Mouse (Mus musculus): ENCODE results near the gene Rilpl1.
"Not testable (repeated sequence)": the region's sequence is repeated elsewhere in the genome, so short reads cannot be mapped to it uniquely, and the experiment has no call there.

Rilpl1 gene

DNA sequence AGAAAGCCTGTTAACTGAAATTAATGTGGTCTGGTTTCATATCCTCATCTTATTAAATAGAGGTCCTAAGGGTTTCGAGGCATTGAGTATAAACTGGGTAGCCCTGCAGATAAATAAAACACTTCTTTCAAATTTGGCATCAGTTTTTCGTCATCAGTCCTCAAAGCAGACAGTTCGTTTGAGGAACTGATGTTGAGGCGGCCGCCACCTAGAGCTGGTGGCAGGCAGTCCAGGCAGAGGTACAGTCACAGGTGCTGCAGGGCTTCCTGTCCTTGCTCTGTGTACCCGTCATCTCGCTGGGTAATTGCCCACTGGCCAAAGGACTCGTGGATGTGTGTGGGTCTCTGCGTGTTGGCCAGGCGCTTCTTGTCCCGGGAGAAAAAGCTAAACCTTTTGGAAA is 37.7 kb downstream of the Rilpl1 start:
- no peak for DNase-seq (ENCODE audit: low read depth, low spot score)

DNA sequence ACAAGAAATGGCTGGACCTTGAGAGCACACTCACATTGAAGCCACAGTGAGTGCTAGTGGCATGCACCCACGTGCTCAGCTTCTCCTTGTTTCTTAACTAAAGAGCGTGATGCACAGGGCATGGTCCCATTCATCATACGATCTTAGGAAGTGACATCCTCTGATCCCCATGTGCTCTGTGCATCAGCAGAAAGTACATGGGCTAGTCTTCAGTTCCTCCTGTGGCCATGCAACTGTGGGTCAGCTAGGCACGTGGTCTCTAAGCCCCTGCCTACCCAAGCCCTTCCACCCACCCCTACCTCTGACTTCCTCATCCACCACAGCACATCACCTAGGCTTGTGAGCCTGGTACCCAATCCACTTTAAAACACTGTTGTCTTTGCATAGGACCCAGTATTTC is 38.6 kb downstream of the Rilpl1 start:
- no peak for DNase-seq (ENCODE audit: low read depth, low spot score)

DNA sequence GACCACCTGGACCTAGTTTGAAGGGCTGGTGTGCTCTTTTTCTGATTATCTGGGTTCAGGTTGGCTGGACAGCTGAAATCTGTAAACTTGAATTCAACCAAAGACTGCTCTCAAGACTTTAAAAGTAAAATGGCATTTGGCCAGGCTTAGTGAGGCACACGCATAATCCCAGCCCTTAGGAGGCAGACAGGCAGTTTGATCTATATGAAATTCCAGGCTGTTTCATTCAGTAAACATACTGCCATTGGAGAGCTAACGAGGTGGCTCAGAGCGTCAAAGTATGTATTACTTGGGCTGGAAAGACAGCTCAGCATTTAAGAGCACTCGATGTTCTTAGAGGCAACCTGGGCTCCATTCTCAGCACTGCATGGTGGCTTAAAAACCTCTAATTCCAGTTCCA is 39.5 kb downstream of the Rilpl1 start:
- DNase-seq (ENCODE audit: low read depth, low spot score): no peak

DNA sequence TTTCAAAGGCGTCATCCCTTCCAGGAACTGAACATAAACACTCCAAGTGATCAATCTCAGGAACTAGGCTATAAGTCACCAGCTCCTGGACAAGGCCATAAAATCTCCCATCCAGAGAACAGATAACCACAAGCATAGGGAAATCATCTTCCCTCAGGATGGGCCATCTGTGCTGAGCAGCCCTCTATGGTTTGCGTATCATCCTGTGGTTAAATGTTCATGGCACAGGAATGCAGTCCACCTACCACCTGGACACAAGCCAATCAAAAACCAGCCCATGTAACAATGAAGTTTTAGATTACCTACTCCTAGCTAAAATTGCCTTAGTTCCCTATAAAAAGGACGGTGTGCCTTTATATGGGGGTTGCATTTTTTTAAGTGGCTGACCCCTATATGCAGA is 42.3 kb downstream of the Rilpl1 start:
- DNase-seq (ENCODE audit: low read depth, low spot score): no peak

DNA sequence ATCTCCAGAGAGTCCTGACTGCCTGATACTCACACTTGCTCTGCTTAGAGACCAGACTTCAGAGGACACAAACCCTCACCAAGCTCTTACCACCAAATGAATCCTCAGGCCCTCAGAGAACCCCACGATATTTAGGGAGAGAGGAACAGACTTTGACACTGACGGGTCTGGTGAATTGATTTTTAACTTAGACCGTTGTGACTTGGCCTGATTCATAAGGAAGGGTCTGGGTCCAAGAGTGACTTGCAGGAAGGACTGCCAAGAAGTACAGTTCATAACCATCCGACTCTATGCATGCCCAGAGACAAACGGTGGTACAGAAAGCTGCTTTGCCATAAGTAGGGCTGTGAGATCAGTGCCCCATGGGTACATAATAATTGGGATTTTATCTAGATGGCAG is 45.5 kb downstream of the Rilpl1 start:
- DNase-seq (ENCODE audit: low read depth, low spot score): no peak

DNA sequence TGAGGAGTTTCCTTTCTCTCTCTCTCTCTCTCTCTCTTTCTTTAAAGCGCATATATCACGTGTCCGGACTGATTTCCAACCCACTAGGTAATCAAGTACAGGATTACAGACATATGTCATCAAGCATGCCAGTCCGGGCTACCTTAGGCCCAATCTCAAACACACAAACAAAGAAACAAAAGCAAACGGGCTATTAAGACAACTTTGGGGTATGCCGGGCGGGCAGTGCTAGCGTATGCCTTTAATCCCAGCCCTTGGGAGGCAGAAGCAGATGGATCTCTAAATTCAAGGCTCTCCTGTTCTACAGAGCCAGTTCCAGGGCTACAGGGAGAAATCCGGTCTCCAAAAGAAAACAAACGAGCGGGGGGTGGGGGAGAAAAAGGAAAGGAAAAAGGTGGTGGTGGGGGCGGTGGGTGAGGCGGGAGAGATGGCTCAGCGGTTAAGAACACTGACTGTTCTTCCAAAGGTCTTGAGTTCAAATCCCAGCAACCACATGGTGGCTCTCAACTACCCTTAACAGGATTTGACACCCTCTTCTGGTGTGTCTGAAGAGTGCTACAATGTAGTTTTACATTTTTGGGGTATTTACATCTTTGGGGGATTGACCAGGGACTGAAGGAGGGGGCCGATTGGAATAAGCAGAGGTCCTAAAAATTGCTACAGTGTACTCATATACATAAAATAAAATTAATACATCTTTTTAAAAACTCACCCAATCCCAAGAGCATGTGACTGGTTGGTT is 47.4 kb downstream of the Rilpl1 start:
- no peak for DNase-seq (ENCODE audit: low read depth, low spot score)

DNA sequence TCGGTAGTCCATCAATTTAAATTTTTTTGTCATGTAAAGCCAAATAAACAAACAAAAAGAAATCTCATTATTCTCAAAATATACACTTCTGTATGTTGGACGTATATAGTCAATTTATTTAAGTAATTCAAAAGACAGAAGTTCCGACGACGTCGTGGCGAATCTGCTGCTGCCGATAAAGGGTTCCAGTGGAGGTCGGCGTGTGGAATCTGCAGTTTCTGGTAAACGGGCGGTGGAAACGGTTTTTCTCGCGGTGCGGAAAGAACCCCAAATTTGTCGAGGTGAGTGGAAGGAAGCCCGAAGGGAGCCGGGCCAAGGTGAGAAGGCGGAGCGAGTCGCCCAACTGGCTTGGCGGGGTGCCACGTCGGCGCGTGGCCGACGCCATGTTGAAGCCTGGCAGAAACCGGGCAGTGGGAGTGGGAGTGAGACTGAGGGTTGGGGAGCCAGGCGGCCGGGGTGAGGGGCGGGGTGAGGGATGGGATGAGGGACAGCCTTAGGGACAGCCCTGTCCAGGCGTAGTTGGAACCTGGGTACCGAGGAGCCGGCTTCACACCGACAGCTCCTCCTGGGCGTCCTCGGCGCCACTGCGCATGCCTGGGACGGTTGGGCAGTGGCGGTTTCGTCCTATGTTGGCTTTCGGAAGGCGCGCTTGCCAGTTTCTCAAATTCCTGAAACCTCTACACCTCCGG is 48.1 kb downstream of the Rilpl1 start, which contains the start of gene Snrnp35:
TSS of gene Snrnp35 (plus strand) at position 169 of the 689 bp plus-strand sequence.
- DNase-seq (ENCODE audit: low read depth, low spot score): peak; percentile 95

DNA sequence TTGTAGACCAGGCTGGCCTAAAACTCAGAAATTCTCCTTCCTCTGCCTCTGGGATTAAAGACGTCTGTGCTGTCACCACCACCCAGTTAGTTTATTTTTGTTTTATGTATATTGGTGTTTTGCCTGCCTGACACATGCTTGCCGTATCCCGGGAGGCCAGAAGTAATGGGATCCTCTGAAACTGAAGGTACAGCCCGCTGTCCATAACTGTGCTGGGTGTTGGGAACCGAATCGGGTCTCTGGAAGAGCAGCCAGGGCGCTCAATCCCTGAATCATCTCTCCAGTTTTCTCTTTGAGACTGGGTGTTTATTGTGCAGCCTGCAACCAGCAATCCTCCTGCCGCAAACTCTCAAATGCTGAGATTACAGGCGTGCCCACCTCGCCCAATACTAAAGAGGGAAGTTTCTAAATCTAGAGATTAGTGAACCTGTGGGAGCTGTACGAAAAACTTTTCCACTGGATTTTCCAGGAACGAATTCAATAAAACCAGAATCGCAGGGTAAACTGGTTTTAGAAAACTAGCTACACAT is 48.7 kb downstream of the Rilpl1 start:
- no peak for DNase-seq (ENCODE audit: low read depth, low spot score)

DNA sequence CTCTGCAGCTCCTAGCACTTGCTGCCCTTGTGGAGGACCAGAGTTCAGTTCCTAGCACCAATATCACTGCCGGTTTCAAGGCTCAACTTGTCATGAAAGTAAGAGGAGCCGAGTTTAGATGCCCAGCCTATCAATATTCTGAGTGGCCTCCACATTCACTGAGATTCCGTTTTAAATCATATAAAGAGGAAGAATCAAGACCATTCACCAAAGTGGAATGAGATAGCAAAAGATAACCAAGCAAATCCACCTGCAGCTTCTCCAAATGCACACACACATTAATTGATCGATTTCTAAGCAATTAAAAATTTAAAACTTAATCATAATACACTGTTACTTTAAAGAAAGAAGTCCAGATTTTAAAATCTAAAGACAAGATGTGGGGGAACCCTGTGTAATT is 49.5 kb downstream of the Rilpl1 start:
- DNase-seq (ENCODE audit: low read depth, low spot score): no peak

DNA sequence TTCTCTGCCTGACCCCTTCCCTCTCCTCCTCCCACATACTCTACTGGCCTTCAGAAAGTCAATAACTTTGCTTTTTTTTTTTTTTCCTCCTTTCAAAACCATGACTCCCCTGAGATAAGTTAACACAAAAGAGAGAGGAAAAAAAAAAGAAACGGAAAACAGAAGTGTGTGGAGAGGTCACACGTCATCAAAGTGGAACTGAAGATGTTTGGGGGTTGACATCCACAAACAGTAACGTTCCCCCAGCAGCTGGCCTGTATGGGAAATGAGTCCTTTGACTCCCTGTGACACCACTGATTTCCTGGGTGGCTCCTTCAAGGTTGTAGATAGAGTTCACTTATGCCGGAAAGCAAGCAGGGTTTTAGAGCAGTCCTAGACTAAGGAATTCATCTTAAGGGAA is 51.1 kb downstream of the Rilpl1 start:
- no peak for DNase-seq (ENCODE audit: low read depth, low spot score)

DNA sequence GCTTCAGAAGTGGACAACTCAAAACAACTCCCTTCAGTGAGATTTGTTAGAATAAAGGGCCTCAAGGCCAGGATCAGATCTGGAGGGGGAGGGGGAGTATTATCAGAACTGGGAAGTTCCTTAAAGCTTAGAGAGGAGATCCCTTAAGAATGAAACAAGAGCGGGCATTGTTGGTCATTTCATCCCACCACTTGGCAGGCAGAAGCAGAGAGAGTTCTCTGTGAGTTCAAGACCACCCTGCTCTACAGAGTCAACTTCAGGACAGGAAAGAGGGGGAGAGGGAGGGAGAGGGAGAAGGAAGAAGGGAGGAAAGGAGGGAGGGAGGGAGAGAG is 52.4 kb downstream of the Rilpl1 start:
- DNase-seq (ENCODE audit: low read depth, low spot score): no peak

DNA sequence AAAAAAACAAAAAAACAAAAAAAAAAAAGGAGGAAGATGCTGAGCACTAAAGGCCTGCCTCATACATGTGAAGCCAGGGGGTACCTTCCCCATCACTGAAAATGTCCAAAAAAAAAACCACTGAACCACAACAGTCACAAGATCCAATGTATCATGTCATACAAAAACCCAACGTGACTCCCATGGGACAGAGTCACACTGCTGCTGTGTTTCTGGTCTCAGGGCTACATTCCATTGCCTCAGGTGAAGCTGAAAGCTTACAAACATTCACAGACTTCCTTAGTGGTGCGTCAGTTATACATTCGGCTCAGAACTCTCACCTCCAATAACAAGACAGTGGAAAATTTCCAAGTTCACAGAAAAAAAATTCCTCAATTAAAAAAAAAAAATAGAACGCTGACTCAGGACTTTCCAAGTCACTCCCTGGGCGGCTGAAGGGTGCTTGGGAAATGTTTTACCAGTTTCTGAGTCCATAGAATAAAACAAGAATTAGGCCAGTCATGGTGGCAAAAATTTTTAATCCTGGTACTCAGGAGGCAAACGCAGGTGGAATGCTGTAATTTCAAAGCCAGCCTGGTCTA is 60.5 kb downstream of the Rilpl1 start:
- no peak for DNase-seq (ENCODE audit: low read depth, low spot score)

DNA sequence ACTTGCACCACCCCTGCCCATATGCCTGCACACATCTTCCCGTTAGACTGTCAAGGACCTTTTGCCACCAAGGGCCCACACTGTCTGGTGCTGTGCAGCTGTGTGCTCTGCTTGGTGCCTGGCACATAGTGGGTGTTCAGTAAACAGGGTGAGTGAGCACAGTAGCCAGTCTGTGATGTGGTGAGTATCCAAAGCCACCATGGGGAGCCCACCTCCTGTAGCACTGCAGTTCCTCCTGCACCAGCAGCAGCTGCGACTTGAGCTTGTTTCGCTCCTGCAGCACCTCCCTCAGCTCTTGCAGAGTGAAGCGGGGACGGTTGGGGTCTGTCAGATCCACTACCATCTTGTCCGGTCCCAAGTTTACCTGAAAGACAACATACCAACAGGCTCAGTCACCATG is 61.7 kb downstream of the Rilpl1 start:
- no peak for DNase-seq (ENCODE audit: low read depth, low spot score)

DNA sequence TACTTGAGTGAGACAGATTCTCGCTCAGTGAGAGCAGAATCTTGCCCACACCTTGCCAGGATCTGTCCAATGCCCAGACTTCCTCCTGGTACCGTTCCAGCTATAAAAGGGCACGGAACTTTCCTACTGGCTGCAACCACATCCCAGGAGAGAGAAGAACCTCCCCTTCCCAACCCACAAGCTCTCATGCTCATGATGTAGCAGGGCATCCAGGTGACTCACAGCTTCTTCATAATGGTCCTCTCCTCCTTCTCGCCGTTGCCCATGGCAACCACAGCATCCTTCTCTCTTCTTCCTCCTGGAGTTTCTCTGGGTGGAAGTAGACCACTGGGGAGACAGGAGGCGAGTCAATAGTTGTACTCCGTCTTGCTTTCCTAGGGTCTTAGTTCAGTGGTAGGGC is 62.8 kb downstream of the Rilpl1 start:
- peak; percentile 85 for DNase-seq (ENCODE audit: low read depth, low spot score)

DNA sequence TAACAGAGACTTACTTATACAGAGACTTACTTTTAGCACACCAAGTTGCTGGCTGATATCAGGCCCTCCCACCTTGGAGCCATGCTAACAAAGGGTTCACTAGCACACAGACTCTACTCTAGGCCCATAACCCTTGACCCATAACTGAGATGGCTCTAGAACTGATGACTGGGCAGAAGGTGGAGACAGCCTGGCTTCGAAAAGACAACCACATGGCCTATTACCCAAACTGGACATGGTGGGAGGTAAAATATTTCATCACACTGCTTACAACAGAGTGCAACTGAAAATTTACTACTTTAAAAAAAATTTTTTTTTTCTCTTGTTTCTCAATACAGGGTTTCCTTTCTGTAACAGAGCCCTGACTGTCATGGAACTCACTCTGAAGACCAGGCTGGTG is 63.4 kb downstream of the Rilpl1 start:
- DNase-seq (ENCODE audit: low read depth, low spot score): no peak

DNA sequence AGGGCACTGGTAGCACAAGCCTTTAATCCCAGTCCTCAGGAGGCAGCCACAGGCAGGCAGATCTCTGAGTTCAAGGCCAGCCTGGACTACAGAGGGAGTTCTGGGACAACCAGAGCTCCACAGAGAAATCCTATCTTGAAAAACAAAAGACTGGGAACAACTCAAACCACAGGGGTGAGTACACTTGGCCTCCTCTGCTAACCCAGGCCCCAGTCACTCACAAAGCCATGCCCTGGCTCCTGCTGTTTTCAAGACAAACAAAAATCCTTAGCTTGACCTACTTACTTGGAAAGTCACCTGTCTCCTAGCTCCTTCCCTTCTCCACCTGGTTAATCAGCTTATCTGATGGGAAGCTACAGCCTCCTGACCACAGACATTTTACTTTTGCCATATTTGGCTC is 66.3 kb downstream of the Rilpl1 start:
- DNase-seq (ENCODE audit: low read depth, low spot score): no peak

DNA sequence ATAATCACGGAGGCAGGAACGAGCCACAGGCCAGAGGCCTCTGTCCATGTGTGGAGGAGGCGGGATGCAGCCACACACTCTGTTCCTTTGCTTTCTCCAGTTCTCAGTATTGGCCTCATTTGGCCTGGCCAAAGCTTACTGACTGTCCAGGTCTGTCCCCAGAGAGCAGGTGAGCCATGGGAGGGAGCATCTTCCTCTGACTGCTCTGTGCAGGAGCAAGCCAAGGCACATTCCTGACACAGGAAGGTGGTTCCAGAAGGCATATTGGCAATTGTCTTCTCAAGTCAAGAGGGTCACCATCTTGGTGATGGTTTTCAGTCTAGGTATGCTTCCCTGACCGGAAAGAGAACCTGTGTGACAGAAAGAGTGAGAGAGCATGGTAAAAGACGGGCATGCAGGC is 67.7 kb downstream of the Rilpl1 start:
- DNase-seq (ENCODE audit: low read depth, low spot score): no peak

DNA sequence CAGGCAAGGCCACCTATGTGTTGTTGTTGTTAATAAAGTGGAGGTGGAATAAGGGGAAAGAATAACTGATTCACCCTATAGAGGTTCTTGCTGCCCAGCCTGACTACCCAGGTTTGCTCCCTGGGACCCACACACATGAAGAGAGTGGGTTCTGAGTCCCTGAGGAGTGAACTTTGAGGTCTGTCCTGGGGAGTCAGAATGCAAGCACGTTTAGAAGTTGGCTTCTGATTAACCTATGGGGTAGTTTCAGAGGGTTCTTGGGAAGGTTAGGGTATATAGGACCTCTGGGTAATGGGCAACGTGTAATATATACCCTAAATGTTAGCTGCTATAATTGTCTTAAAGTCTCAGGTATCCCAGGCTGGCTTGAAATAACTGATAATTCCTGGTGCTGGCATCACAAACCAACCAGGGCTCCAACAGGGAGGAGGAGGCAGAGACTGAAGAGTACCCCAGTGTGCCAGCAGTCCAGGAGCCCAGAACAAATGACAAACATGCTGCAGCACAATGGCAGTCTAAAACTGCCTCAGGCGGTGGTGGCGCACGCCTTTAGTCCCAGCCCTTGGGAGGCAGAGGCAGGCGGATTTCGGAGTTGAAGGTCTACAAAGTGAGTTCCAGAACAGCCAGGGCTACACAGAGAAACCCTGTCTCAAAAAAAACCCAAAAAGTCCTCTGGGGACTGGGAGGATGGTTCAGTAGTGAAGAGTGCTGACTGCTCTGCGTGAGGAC is 68.7 kb downstream of the Rilpl1 start:
- no peak for DNase-seq (ENCODE audit: low read depth, low spot score)

DNA sequence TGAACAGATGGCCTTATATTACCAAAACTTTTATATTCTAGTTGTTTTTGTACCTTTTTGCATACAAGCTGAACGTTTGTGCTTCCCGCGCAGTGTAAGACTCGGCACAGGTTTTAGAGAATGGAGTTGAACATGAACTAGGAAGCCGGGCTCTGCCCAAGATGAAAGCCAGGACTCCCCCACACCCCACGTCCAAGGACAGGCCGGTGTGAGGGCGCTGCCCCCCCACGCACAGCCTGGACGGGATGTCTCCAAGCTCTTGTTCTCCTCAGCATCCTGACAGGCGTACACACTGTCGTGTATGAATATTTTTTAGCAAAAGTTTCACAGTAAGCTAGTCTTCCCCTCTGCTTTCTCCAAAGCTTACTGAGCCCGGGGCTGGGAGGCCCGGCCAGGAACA is 70.3 kb downstream of the Rilpl1 start:
- DNase-seq (ENCODE audit: low read depth, low spot score): not testable (repeated sequence)

DNA sequence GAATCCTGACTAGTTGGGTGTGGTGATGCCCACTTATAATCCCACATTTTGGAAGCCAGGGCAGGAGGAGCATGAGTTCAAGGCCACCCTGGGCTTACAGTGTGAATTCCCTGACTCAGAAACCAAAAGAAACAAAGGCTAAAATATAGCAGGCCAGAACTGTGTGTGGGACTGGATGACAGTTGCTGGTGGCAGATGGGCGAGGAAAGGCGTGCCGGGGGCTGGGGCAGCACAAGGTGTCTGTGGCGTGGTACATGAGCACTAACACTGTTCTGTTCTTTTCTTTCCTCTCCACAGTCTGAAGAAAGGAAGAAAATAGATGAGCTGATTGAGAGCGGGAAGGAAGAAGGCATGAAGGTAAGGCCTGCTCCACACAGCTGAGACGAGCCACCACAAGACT is 74.4 kb downstream of the Rilpl1 start:
- peak; percentile 53 for DNase-seq (ENCODE audit: low read depth, low spot score)

DNA sequence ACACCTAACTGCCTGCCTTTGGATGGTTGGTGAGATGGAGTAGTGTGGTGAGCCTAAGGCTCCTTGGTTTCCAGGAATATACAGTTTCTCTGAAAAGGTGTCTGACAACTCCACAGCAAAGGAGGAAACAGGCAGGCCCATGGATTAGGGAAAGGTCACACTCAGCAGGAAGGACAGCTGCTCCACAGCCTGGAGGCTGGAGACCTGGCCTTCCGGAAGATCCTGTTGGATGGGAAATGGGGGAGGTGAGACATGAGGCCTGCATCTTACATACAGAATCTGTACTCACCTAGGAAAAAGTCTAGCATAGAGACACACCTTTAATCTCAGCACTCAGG is 77.1 kb downstream of the Rilpl1 start:
- DNase-seq (ENCODE audit: low read depth, low spot score): peak; percentile 59

DNA sequence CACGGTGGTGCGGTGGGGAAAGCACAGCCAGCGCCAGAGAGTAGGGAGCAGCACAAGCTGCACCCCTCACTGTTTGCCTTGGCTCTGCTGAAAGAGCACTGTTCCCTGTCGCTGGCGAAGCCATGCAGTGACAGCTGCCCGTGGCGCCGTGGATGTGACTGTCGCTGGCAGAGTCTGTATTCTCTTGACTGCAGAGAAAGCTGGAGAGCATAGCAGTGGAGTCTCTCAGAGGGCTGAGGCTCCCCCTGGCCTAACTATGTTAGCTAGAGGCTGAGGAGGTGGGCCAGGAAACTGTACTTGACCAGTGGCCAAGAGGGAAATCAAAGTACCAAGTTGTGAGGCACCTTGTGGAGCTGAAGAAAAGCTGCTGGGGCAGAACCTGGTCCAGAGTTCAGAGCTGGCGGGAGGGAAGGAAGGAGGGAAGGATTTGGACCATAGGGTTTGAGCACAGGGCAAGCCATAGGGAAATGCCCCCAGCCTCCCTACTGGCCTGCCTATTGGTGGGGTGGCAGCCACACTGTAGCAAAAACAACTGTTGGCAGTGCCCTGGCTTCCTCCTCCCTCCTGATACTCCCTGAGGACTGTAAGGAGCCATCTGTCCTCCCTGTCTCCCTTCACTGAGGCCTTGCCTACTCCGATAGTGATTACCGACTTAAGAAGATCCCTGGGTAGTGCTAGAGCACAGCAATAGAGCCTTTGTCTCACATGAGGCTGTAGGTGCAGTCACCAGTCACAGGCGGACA is 77.7 kb downstream of the Rilpl1 start:
- DNase-seq (ENCODE audit: low read depth, low spot score): peak; percentile 89
